41 mouse cellular contexts compared by ENCODE assay signal in genomic region chr7:141869644-141870043, GRCm38 (mm10). TPM values are rescaled to one million over a fixed set of nuclear protein-coding genes. Genes with fewer than 3 reads are reported as not detected.
"Had no signal": no experiment of that assay in that cellular context is flagged by ENCODE, and none has a peak within 500 bp of the region (broad histone marks: within the 10 kb centered on the region; RNA-seq: fewer than 3 reads in every experiment).

No protein-coding gene starts in this region.

- H3K4me1 ChIP-seq: heart, embryonic 12.5 days; heart, embryonic 13.5 days; heart, embryonic 15.5 days; hindbrain, embryonic 10.5 days; hindbrain, embryonic 12.5 days; hindbrain, embryonic 13.5 days; hindbrain, embryonic 15.5 days; intestine, embryonic 15.5 days; kidney, embryonic 15.5 days had no signal

- H3K27me3 ChIP-seq: heart, embryonic 13.5 days; heart, embryonic 15.5 days; hindbrain, embryonic 12.5 days; hindbrain, embryonic 13.5 days; hindbrain, embryonic 15.5 days; intestine, embryonic 15.5 days; kidney, embryonic 15.5 days had no signal

- DNase-seq: heart, postnatal 10 days; heart, postnatal 14 days; heart, postnatal 36 days; heart, postnatal 4 days; kidney, adult 18-20 months; kidney, adult 9 months; kidney, postnatal 10 days; kidney, postnatal 14 days; kidney, postnatal 25 days; kidney, postnatal 36 days; kidney, postnatal 4 days; layer of hippocampus, adult 9-11 months; layer of hippocampus, postnatal 36 days had no signal

- H3K9ac ChIP-seq: heart, embryonic 12.5 days; heart, embryonic 13.5 days; heart, embryonic 15.5 days; hindbrain, embryonic 12.5 days; hindbrain, embryonic 13.5 days; hindbrain, embryonic 14.5 days; hindbrain, embryonic 15.5 days; intestine, embryonic 15.5 days; kidney, embryonic 15.5 days had no signal

- ATAC-seq: hindbrain, embryonic 16.5 days; hindbrain, postnatal 0 days; inflammation-experienced regulatory T-cells, adult 6 months; intestine, embryonic 15.5 days; intestine, embryonic 16.5 days; intestine, postnatal 0 days had no signal

- H3K4me3 ChIP-seq: heart, embryonic 10.5 days; heart, embryonic 12.5 days; heart, embryonic 13.5 days; heart, embryonic 15.5 days; hindbrain, embryonic 10.5 days; hindbrain, embryonic 12.5 days; hindbrain, embryonic 13.5 days; hindbrain, embryonic 15.5 days; intestine, embryonic 15.5 days; kidney, embryonic 15.5 days; layer of hippocampus, adult 2 months had no signal

- H3K4me2 ChIP-seq: heart, embryonic 11.5 days; heart, embryonic 12.5 days; heart, embryonic 13.5 days; heart, embryonic 15.5 days; hindbrain, embryonic 12.5 days; hindbrain, embryonic 13.5 days; hindbrain, embryonic 14.5 days; hindbrain, embryonic 15.5 days; intestine, embryonic 15.5 days; kidney, embryonic 15.5 days had no signal

- H3K9me3 ChIP-seq: heart, embryonic 10.5 days; heart, embryonic 12.5 days; heart, embryonic 13.5 days; heart, embryonic 15.5 days; hindbrain, embryonic 10.5 days; hindbrain, embryonic 12.5 days; hindbrain, embryonic 13.5 days; hindbrain, embryonic 15.5 days; intestine, embryonic 15.5 days; kidney, embryonic 15.5 days had no signal

- H3K27ac ChIP-seq: heart, embryonic 10.5 days; heart, embryonic 13.5 days; heart, embryonic 15.5 days; hindbrain, embryonic 10.5 days; hindbrain, embryonic 12.5 days; hindbrain, embryonic 13.5 days; hindbrain, embryonic 14.5 days; hindbrain, embryonic 15.5 days; hindbrain, postnatal 0 days; intestine, embryonic 15.5 days; kidney, embryonic 15.5 days; kidney, postnatal 0 days; layer of hippocampus, adult 2 months had no signal

RNA-seq across cellular contexts. Expression of gene Muc5b, which starts 30.8 kb away (rescaled TPM):
- total RNA-seq: heart, postnatal 25 days; heart, postnatal 36 days; heart, postnatal 4 days; hindbrain, postnatal 0 days; layer of hippocampus, adult 18-20 months; layer of hippocampus, adult 2 months; layer of hippocampus, adult 8-10 months; layer of hippocampus, postnatal 10 days; layer of hippocampus, postnatal 14 days; layer of hippocampus, postnatal 25 days; layer of hippocampus, postnatal 36 days; left cerebral cortex, adult 18-20 months had no signal
- polyA plus RNA-seq: inflammation-experienced regulatory T-cells, adult 6 months; intestine, embryonic 16.5 days; kidney, adult 2 months; large intestine, adult 2 months had no signal
